Mouse (Mus musculus): ENCODE measurements around the gene Apobr. TPM values are rescaled to one million over a fixed set of nuclear protein-coding genes. Genes with fewer than 3 reads are reported as not detected.

Gene Apobr
- polyA plus RNA-seq, 1 experiment from 2014 or later = 1.2 TPM

DNA sequence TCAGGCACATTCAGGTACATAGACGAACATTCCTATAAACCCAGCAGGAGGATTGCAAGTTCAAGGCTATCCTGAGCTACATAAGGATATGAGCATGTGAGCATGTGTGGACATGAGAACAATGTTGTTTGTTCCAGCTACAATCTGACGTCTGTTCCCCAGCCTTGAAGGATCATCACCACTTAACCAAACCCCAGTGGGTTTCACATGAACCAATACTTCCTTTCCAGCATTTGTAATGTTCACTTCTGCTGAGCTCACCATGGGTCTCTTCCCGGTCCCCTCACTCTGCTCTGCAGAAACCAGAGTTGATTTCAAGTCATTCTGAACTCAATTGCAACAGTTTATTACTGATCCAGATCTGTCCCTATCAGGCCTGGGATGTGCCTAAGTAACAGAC, 17.9 kb downstream of the Apobr start:
- Histone ChIP-seq H3K4me3 (replicated peaks; ENCODE audit: low read depth, low read length) (no peak overlapping the region), H3K4me1 (replicated peaks; ENCODE audit: insufficient read depth, low read length) (no peaks in the 10 kb centered on the region), H3K9ac (ENCODE audit: low read depth, low read length) (no peak overlapping the region), H3K36me3 (ENCODE audit: insufficient read depth, low read length) (no peaks in the 10 kb centered on the region), H3K27ac (no peak overlapping the region), H3K9me3 (replicated peaks; ENCODE audit: low read length) (no peaks in the 10 kb centered on the region), H3K4me2 (ENCODE audit: low read length) (no peak overlapping the region), H3K27me3 (ENCODE audit: insufficient read depth, low read length) (no peaks in the 10 kb centered on the region)
- ATAC-seq (replicated peaks; ENCODE audit: low FRiP score, low read depth) (no peak), DNase-seq (ENCODE audit: low spot score) (no peak)
- WGBS = 87% methylated on average over 3 of the region's 3 CpGs
- TF ChIP-seq CTCF (IDR thresholded peaks at IDR 0.05; ENCODE audit: low read depth) = no peak

DNA sequence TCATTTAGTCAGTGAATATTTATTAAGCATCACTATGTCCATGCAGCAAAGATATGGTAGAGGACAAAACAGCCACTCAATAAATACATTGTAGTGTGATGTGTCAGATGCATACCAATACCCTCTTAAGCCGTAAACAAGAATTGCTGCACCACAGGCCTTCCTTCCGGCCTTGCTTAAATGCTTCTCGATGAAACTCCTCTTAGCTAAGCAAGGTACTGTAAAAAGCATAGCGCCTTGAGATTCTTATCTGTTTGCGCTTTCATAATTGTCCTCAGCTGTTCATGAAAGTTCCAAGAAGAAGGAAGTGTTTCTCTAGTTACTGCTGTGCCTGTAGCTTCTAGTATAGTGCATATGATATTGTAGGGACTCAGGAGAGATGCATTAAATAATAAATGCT, 21.9 kb downstream of the Apobr start:
- no peak overlapping the region for H3K27ac ChIP-seq
- TF ChIP-seq CTCF (IDR thresholded peaks at IDR 0.05; ENCODE audit: low read depth) = no peak
- 64% methylated on average over 5 of the region's 5 CpGs for WGBS

DNA sequence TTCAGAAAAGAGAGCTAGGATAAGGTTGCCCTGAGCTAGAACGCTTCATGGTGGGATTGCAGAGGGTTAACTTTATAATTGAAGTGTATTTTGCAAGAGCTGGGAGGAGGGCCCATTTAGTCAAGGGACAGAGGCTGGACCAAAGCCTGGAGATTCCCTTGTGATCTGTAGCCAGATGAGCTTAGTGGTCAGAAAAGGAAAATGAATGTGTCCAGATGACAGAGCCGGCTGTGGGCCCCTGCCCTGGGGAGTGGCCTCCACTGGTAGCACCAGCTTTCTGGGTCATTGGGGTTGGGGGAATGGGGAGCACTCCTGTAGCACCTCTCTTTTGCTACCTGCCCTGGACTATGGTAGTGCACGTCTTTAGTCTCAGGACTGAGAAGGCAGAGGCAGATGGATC, 22.3 kb downstream of the Apobr start:
- Histone ChIP-seq H3K9ac (ENCODE audit: low read depth, low read length) (no peak overlapping the region), H3K27ac (no peak overlapping the region), H3K4me1 (replicated peaks; ENCODE audit: insufficient read depth, low read length) (no peaks in the 10 kb centered on the region), H3K4me2 (ENCODE audit: low read length) (no peak overlapping the region), H3K27me3 (ENCODE audit: insufficient read depth, low read length) (no peaks in the 10 kb centered on the region), H3K9me3 (replicated peaks; ENCODE audit: low read length) (no peaks in the 10 kb centered on the region), H3K4me3 (replicated peaks; ENCODE audit: low read depth, low read length) (no peak overlapping the region), H3K36me3 (ENCODE audit: insufficient read depth, low read length) (no peaks in the 10 kb centered on the region)
- TF ChIP-seq CTCF (IDR thresholded peaks at IDR 0.05; ENCODE audit: low read depth) = no peak
- ATAC-seq (replicated peaks; ENCODE audit: low FRiP score, low read depth) (no peak), DNase-seq (ENCODE audit: low spot score) (peak; percentile 12)
- WGBS = 65% methylated on average over 3 of the region's 3 CpGs

More for the DNA sequence above, 21.9 kb downstream of the Apobr start:
- ATAC-seq (replicated peaks; ENCODE audit: low FRiP score, low read depth) = no peak
- H3K4me3 ChIP-seq (replicated peaks; ENCODE audit: low read depth, low read length) = no peak overlapping the region
- no peaks in the 10 kb centered on the region for H3K4me1 ChIP-seq (replicated peaks; ENCODE audit: insufficient read depth, low read length)
- peak; percentile 6 for DNase-seq (ENCODE audit: low spot score)
- H3K9me3 ChIP-seq (replicated peaks; ENCODE audit: low read length) = no peaks in the 10 kb centered on the region
- H3K9ac ChIP-seq (ENCODE audit: low read depth, low read length) = no peak overlapping the region
- no peaks in the 10 kb centered on the region for H3K27me3 ChIP-seq (ENCODE audit: insufficient read depth, low read length)
- H3K36me3 ChIP-seq (ENCODE audit: insufficient read depth, low read length) = no peaks in the 10 kb centered on the region
- no peak overlapping the region for H3K4me2 ChIP-seq (ENCODE audit: low read length)

DNA sequence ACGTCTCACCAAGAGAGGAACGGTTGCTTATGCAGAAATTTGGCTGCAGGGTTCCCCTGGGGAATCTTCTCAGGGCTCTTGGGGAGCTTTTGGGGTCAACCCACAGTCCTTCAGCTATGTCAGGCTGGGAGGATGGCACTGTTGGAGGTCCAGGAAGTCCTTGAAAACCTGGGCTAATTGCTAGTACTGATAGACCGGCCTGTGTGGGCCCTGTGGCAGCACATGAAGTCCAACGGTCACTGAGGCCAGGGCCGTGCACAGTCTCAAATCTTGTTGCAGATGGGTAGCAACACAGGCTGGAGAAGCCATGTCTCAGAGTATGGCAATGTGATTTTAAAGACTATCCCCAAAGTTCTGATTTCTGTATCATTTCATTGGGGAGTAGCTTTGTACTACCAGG, 23.1 kb downstream of the Apobr start:
- H3K4me2 ChIP-seq (ENCODE audit: low read length) = no peak overlapping the region
- H3K27ac ChIP-seq = no peak overlapping the region
- H3K27me3 ChIP-seq (ENCODE audit: insufficient read depth, low read length) = no peaks in the 10 kb centered on the region
- 87% methylated on average over 5 of the region's 5 CpGs for WGBS
- H3K9ac ChIP-seq (ENCODE audit: low read depth, low read length) = no peak overlapping the region
- ATAC-seq (replicated peaks; ENCODE audit: low FRiP score, low read depth) (no peak), DNase-seq (ENCODE audit: low spot score) (no peak)
- no peaks in the 10 kb centered on the region for H3K4me1 ChIP-seq (replicated peaks; ENCODE audit: insufficient read depth, low read length)
- H3K4me3 ChIP-seq (replicated peaks; ENCODE audit: low read depth, low read length) = no peak overlapping the region
- TF ChIP-seq CTCF (IDR thresholded peaks at IDR 0.05; ENCODE audit: low read depth) = no peak
- H3K9me3 ChIP-seq (replicated peaks; ENCODE audit: low read length) = no peaks in the 10 kb centered on the region
- H3K36me3 ChIP-seq (ENCODE audit: insufficient read depth, low read length) = no peaks in the 10 kb centered on the region

DNA sequence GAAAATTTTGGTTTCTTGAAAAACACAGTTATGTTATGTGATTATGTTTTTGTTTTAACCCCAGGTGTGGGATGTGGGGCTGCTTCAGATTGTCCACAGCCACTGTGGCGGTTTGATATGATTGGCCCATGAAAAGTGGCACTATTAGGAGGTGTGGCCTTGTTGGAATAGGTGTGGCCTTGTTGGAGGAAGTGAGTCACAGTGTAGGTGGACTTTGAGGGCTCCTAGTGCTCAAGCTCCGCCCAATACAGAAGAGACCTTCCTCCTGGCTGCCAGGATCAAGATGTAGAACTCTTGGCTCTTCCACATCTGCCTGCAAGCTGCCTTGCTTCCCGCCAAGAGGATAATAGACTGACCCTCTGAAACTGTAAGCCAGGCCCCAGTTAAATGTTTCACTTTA, 28.0 kb downstream of the Apobr start:
- no peak for TF ChIP-seq CTCF (IDR thresholded peaks at IDR 0.05; ENCODE audit: low read depth)
- WGBS = 73% methylated on average over 3 of the region's 3 CpGs
- H3K4me1 ChIP-seq (replicated peaks; ENCODE audit: insufficient read depth, low read length) = no peaks in the 10 kb centered on the region
- no peaks in the 10 kb centered on the region for H3K36me3 ChIP-seq (ENCODE audit: insufficient read depth, low read length)
- ATAC-seq (replicated peaks; ENCODE audit: low FRiP score, low read depth) (no peak), DNase-seq (ENCODE audit: low spot score) (no peak)
- H3K27me3 ChIP-seq (ENCODE audit: insufficient read depth, low read length) = no peaks in the 10 kb centered on the region
- no peak overlapping the region for H3K4me3 ChIP-seq (replicated peaks; ENCODE audit: low read depth, low read length)
- H3K9me3 ChIP-seq (replicated peaks; ENCODE audit: low read length) = no peaks in the 10 kb centered on the region
- no peak overlapping the region for H3K4me2 ChIP-seq (ENCODE audit: low read length)
- no peak overlapping the region for H3K27ac ChIP-seq
- no peak overlapping the region for H3K9ac ChIP-seq (ENCODE audit: low read depth, low read length)

GRCm38 (mm10) chr7:126616707-126617106, 32.0 kb downstream of the Apobr start:
- TF ChIP-seq CTCF (IDR thresholded peaks at IDR 0.05; ENCODE audit: low read depth) = no peak; the same call in 1 of the 2 replicates
- 72% methylated on average over 3 of the region's 3 CpGs for WGBS

GRCm38 (mm10) chr7:126619559-126620275, 35.0 kb downstream of the Apobr start:
- DNase-seq (ENCODE audit: low spot score) (no peak), ATAC-seq (replicated peaks; ENCODE audit: low FRiP score, low read depth) (no peak)
- WGBS = 70% methylated on average over 10 of the region's 10 CpGs
- Histone ChIP-seq H3K4me2 (ENCODE audit: low read length) (no peak overlapping the region), H3K36me3 (ENCODE audit: insufficient read depth, low read length) (no peaks in the 10 kb centered on the region), H3K27me3 (ENCODE audit: insufficient read depth, low read length) (no peaks in the 10 kb centered on the region), H3K4me1 (replicated peaks; ENCODE audit: insufficient read depth, low read length) (no peaks in the 10 kb centered on the region), H3K4me3 (replicated peaks; ENCODE audit: low read depth, low read length) (no peak overlapping the region), H3K9me3 (replicated peaks; ENCODE audit: low read length) (no peaks in the 10 kb centered on the region), H3K9ac (ENCODE audit: low read depth, low read length) (no peak overlapping the region), H3K27ac (no peak overlapping the region)
- no peak for TF ChIP-seq CTCF (IDR thresholded peaks at IDR 0.05; ENCODE audit: low read depth)

More at GRCm38 (mm10) chr7:126616707-126617106, 32.0 kb downstream of the Apobr start:
- no peak overlapping the region for H3K27ac ChIP-seq
- no peaks in the 10 kb centered on the region for H3K4me1 ChIP-seq (replicated peaks; ENCODE audit: insufficient read depth, low read length)
- H3K4me3 ChIP-seq (replicated peaks; ENCODE audit: low read depth, low read length) = no peak overlapping the region
- ATAC-seq (replicated peaks; ENCODE audit: low FRiP score, low read depth) (no peak), DNase-seq (ENCODE audit: low spot score) (no peak)
- H3K4me2 ChIP-seq (ENCODE audit: low read length) = no peak overlapping the region
- H3K9ac ChIP-seq (ENCODE audit: low read depth, low read length) = no peak overlapping the region
- no peaks in the 10 kb centered on the region for H3K36me3 ChIP-seq (ENCODE audit: insufficient read depth, low read length)
- no peaks in the 10 kb centered on the region for H3K9me3 ChIP-seq (replicated peaks; ENCODE audit: low read length)
- no peaks in the 10 kb centered on the region for H3K27me3 ChIP-seq (ENCODE audit: insufficient read depth, low read length)
